Mouse (Mus musculus) neural tube, embryonic 15.5 days (tissue): Measurements from ENCODE around the gene Cpsf4l. TPM values are rescaled to one million over a fixed set of nuclear protein-coding genes. Genes with fewer than 3 reads are reported as not detected.

ENCODE experiments used
- ATAC-seq: fragments of 200-750 bp; cut with Nextera tagmentation; 2 replicates; pipeline ENCODE4 v1.8.0; 2017; ENCODE audit warnings: mild to moderate bottlenecking, moderate TSS enrichment, moderate library complexity; ENCODE audit not compliant: low FRiP score
- H3K27ac ChIP-seq: fragments of 300-500 bp; sonication (generic); replicated peaks from 2 replicates; pipeline ENCODE4 v1.5.1; 2015; ENCODE audit warnings: mild to moderate bottlenecking, inconsistent platforms
- H3K27me3 ChIP-seq: fragments of 300-500 bp; sonication (generic); replicated peaks from 2 replicates; pipeline ENCODE4 v1.6.1; 2015; ENCODE audit warnings: inconsistent platforms
- H3K36me3 ChIP-seq: fragments of 300-500 bp; sonication (generic); 2 replicates; pipeline ENCODE4 v1.6.1; 2015; ENCODE audit warnings: inconsistent platforms
- H3K4me1 ChIP-seq: fragments of 300-500 bp; sonication (generic); 2 replicates; pipeline ENCODE4 v1.6.1; 2015; ENCODE audit warnings: inconsistent platforms
- H3K4me2 ChIP-seq: fragments of 300-500 bp; sonication (generic); 2 replicates; pipeline ENCODE4 v1.6.1; 2015; ENCODE audit warnings: inconsistent platforms, mild to moderate bottlenecking, moderate library complexity
- H3K4me3 ChIP-seq: fragments of 300-500 bp; sonication (generic); replicated peaks from 2 replicates; pipeline ENCODE4 v1.5.1; 2015; ENCODE audit warnings: mild to moderate bottlenecking, inconsistent platforms
- H3K9ac ChIP-seq: fragments of 300-500 bp; sonication (generic); replicated peaks from 2 replicates; pipeline ENCODE4 v1.6.1; 2015; ENCODE audit warnings: mild to moderate bottlenecking, inconsistent platforms
- H3K9me3 ChIP-seq: fragments of 300-500 bp; sonication (generic); replicated peaks from 2 replicates; pipeline ENCODE4 v1.6.1; 2016; ENCODE audit warnings: inconsistent platforms
- WGBS: fragments of 180-500 bp; shearing (Covaris S2); methylation state at CpG from one replicate; pipeline ENCODE4 v1.1.7; 2015; ENCODE audit warnings: mixed read lengths; 5-methylcytosine and 5-hydroxymethylcytosine counted together
- polyA plus RNA-seq: library from polyadenylated mRNA; unstranded; fragments of >200 nt; fragmentation: Nextera tagmentation; extraction: Ambion mirVana; gene quantifications from 2 replicates; pipeline ENCODE4 v1.2.1, GENCODE M21; 2015

Cpsf4l gene
- polyA plus RNA-seq, 1 experiment from 2014 or later = 0.27 TPM

DNA sequence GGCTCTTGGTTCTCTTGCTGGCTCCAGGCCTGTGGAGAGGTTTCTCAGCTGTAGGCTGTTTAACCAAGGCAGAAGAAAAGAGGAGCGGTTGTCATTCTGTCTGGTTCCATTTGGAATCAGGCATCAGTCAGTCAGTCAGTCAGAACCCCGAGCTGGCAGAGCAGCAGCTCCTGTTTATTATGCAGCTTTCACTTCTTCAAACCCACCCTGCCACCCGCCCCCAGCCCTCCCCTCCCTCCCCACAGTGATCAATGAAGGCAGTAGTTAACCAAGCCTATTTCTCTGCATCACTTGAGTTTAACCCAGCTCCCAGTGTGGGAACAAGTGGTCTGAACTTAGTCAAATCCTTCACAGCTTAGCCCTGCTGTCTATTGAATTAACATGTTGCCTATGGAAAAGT lies 18.0 kb downstream of the Cpsf4l start:
- H3K4me2 ChIP-seq = no peak overlapping the region
- no peak overlapping the region for H3K4me3 ChIP-seq
- H3K27me3 ChIP-seq = no peaks in the 10 kb centered on the region
- H3K9me3 ChIP-seq = no peaks in the 10 kb centered on the region
- ATAC-seq = no peak
- H3K36me3 ChIP-seq = peaks cover 80% of the 10 kb centered on the region
- H3K4me1 ChIP-seq = peaks cover 3% of the 10 kb centered on the region
- no peak overlapping the region for H3K27ac ChIP-seq
- H3K9ac ChIP-seq = no peak overlapping the region
- 59% methylated on average over 3 of the region's 3 CpGs for WGBS

DNA sequence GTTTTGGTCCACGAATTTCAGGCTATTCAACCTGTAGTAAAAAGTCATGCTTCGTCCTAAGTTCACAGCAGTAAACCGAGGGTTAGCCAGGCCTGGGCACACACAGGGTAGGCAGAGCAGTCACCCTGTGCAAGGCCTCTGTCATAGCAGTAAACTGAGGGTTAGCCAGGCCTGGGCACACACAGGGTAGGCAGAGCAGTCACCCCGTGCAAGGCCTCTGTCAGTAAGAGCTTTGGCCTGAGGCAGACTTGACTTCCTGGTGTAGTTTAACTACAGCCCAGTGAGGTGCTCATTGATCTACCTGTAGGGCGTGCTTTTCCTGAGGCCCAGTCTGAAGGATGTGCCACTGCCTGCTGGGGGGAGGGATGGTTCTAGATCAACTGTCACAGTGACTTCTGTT lies 18.5 kb downstream of the Cpsf4l start:
- no peak for ATAC-seq
- WGBS = 92% methylated on average over 5 of the region's 5 CpGs
- H3K9ac ChIP-seq = no peak overlapping the region
- peaks cover 76% of the 10 kb centered on the region for H3K36me3 ChIP-seq
- peaks cover 8% of the 10 kb centered on the region for H3K4me1 ChIP-seq
- H3K4me3 ChIP-seq = no peak overlapping the region
- no peak overlapping the region for H3K27ac ChIP-seq
- H3K9me3 ChIP-seq = no peaks in the 10 kb centered on the region
- H3K4me2 ChIP-seq = no peak overlapping the region
- H3K27me3 ChIP-seq = no peaks in the 10 kb centered on the region

DNA sequence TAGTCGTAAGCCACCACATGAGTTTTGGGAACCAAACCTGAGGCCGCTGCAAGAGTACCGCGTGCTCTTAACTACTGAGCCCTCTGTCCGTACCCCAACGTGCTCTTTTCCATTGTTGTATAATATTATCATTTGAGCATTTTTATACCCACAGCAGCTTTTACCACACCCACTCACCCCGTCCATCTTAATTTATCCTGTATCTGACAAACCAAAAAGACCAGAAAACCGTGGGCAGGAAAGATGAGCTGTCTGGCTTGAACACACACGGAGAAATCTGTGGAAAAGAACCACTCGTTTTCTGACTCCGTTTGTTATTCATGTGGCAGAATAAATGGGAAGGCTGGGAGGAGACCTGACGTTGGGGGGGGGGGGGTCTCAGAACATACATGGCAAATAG lies 19.3 kb downstream of the Cpsf4l start:
- WGBS = 89% methylated on average over 12 of the region's 12 CpGs
- no peak for ATAC-seq

DNA sequence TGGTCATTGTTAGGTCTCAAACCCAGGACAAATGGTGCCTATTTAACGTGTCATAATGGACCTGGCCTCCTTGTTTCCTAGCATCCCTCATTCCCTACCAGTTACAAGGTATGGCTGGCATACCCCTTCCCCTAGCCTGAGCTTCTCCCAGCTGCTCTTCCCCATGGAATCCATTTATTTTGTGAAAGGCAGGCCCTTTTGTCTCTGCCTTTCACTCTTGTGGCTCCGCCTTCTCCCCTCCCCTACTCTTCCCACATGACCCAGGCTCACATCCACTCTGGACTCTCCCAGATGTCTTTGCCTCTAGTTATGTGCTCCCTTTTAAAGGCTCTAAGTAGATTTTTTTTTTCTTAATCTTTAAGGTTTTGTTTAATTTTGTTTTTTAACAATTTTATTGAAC lies 22.8 kb downstream of the Cpsf4l start:
- H3K9ac ChIP-seq = no peak overlapping the region
- 22% methylated on average over 2 of the region's 2 CpGs for WGBS
- no peaks in the 10 kb centered on the region for H3K27me3 ChIP-seq
- no peak for ATAC-seq
- H3K36me3 ChIP-seq = peaks cover 39% of the 10 kb centered on the region
- no peak overlapping the region for H3K4me3 ChIP-seq
- no peaks in the 10 kb centered on the region for H3K9me3 ChIP-seq
- H3K4me2 ChIP-seq = no peak overlapping the region
- H3K27ac ChIP-seq = no peak overlapping the region
- peaks cover 33% of the 10 kb centered on the region for H3K4me1 ChIP-seq

More for the DNA sequence above, 19.3 kb downstream of the Cpsf4l start:
- no peak overlapping the region for H3K9ac ChIP-seq
- no peaks in the 10 kb centered on the region for H3K9me3 ChIP-seq
- no peaks in the 10 kb centered on the region for H3K27me3 ChIP-seq
- H3K27ac ChIP-seq = no peak overlapping the region
- H3K36me3 ChIP-seq = peaks cover 70% of the 10 kb centered on the region
- no peak overlapping the region for H3K4me2 ChIP-seq
- H3K4me1 ChIP-seq = peaks cover 13% of the 10 kb centered on the region
- no peak overlapping the region for H3K4me3 ChIP-seq

DNA sequence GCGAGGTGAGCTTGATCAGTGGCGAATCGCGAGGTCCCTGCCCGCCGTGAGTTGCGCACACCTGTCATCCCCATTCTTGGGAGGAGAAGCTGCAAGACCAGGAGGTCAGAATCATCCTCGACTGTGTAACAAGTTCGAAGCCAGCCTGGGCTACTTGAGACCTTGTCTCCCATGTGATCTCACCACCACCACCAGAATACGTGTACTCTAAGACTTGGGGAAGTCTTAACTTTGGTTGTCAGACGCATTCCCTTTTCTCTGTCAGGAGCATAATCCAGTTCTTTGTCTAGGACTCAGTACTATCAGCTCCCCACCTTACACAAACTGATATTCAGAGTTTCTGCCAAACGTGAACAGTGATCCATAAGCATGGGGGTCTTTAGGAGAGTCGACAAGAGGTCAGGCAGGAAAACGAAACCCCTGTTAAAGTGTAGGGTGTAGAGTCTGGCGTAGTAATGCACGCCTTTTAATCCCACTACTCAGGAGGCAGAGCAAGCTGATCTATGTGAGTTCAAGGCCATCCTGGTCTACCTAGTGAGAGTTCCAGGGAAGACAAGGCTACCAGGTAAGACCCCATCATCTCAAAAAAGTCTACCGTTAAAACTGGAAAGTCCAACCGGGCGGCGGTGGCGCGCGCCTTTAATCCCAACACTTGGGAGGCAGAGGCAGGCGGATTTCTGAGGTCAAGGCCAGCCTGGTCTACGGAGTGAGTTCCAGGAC lies 24.9 kb downstream of the Cpsf4l start:
- H3K36me3 ChIP-seq = peaks cover 24% of the 10 kb centered on the region
- H3K4me2 ChIP-seq = peak overlapping the region; percentile 90
- H3K27me3 ChIP-seq = no peaks in the 10 kb centered on the region
- H3K27ac ChIP-seq = peak overlapping the region; percentile 93
- peak overlapping the region; percentile 73 for H3K9ac ChIP-seq
- ATAC-seq = no peak
- WGBS = 44% methylated on average over 25 of the region's 25 CpGs
- peaks cover 47% of the 10 kb centered on the region for H3K4me1 ChIP-seq
- H3K4me3 ChIP-seq = peak overlapping the region; percentile 91
- H3K9me3 ChIP-seq = no peaks in the 10 kb centered on the region

DNA sequence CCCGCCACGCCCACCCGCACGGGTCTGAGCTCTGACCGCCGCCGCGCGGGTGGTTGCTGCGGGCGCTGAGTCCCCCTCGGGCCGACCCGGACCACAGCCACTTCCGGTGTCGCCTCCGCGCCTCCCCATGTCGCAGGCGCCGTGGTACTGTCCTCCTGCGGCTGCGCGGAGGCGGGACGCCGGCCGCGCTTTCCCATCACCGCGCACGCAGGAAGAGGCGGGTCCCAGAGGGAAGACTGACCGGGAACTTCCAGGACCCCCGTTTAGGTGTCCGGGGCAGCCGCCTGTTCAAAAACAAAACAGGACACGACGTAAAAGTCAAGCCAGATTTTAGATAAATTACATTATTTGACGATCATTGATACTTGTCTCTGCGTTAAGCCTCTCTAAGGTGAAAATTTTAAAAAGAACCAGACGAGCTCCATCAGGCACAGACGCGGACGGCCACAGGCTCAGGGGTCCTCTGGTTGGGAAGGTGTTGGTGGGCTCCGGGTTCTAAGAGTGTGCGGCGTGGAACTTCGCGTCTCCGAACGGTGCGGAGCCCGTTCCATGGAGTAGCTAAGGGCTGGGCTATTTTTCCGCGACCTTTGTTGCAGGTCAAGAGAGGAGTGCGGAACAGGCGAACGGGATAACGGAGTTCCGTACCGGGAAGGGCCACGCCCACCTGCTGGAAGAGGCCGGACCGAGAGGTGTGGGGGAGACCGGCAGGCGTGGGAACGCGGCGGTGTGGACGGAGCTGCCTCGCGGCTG lies 25.7 kb downstream of the Cpsf4l start, which contains the start of the genes Fam104a and D11Wsu47e:
Fam104a (minus strand) TSS at position 199 of the 750 bp plus-strand sequence.
D11Wsu47e (plus strand) TSS at position 456 of the 750 bp plus-strand sequence.
- H3K27ac ChIP-seq = peak within 1 kb of the TSS; percentile 93
- H3K4me2 ChIP-seq = peak within 1 kb of the TSS; percentile 90
- ATAC-seq = peak; percentile 96
- H3K9ac ChIP-seq = peak within 1 kb of the TSS; percentile 89
- peak within 1 kb of the TSS; percentile 91 for H3K4me3 ChIP-seq
- 1% methylated on average over 62 of the region's 73 CpGs for WGBS
- H3K4me1 ChIP-seq = peaks cover 49% of the 10 kb centered on the region
- no peaks in the 10 kb centered on the region for H3K9me3 ChIP-seq
- no peaks in the 10 kb centered on the region for H3K27me3 ChIP-seq
- peaks cover 17% of the 10 kb centered on the region for H3K36me3 ChIP-seq

DNA sequence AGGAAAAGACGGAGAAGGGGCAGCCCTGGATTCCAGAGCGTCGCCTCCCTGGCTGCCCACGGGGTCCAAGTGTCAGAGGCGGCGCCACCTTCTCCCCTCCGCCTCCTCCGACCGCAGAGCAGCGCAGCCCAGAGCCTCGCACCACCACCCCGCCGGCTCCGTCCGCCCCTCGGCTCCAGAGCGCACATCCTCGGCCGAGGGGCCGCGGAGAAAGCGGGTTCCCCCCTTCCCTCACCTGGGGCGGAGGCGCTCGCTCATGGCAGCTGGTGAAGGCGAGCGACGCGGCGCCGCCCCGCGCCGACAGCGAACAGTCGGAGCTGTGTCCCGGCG lies 26.2 kb downstream of the Cpsf4l start:
- H3K36me3 ChIP-seq = peaks cover 11% of the 10 kb centered on the region
- peak overlapping the region; percentile 93 for H3K27ac ChIP-seq
- H3K9me3 ChIP-seq = no peaks in the 10 kb centered on the region
- peaks cover 52% of the 10 kb centered on the region for H3K4me1 ChIP-seq
- WGBS = under 1% methylated on average over 32 of the region's 38 CpGs
- no peaks in the 10 kb centered on the region for H3K27me3 ChIP-seq
- peak overlapping the region; percentile 91 for H3K4me3 ChIP-seq
- peak; percentile 62; the same call in 1 of the 2 replicates for ATAC-seq
- peak overlapping the region; percentile 89 for H3K9ac ChIP-seq
- peak overlapping the region; percentile 90 for H3K4me2 ChIP-seq

DNA sequence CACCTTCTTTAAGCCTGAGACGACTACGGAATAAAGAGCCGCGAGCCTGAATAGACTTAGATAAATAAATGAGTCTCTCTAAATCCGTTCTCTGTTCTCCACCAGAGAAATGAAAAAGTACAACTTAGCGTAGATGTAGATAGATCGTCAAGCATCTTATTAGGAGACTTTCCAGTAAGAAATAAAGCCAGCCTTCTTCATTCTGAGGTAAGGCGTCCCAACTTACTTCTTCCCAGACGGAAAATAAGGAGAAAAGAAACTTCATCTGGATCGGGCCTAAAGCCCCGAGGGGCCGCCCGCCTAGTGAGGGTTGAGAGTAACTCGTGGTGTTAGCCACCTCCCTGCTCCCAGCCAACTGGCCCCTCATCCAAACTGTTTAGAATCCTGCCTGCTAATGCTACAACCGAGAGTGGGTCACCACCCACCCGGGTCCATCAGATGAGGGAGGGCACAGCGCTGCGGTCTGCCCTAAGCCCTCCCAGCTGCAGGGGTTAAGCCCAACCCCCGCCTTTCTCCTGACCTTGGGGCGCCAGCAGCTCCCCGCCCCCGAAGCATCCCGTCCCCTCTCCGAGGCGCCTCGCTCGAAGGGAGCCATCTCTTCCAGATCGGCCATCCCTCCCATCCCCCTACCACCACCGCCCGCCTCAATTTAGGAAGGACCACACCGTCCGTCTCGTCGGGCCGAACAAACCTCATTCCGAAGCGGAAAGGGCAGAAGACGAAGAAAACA lies 26.8 kb downstream of the Cpsf4l start:
- WGBS = 3% methylated on average over 37 of the region's 38 CpGs
- Histone ChIP-seq H3K4me3 (peak overlapping the region; percentile 91), H3K9ac (peak overlapping the region; percentile 89), H3K36me3 (peaks cover 6% of the 10 kb centered on the region), H3K4me1 (peaks cover 57% of the 10 kb centered on the region), H3K27me3 (no peaks in the 10 kb centered on the region), H3K9me3 (no peaks in the 10 kb centered on the region), H3K27ac (peak overlapping the region; percentile 93), H3K4me2 (peak overlapping the region; percentile 90)
- peak; percentile 14 for ATAC-seq

DNA sequence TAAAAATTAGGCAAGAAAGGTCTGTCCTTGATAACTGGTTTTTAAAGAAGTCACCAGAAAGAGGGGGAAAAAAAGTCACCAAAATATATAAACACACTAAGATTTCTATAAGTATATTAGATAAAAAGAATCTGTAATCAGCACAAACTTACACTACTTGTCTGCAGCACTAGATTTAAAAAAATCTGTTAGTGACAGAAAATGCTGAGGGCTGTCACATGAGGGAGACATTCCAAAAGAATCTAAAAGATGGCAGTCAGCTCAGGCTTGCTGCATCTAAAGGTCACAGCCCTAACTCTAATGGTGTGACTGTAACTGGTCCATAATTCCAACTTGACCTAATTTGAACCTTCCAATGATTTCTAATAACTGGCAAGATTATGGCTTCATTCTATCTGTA lies 27.8 kb downstream of the Cpsf4l start:
- Histone ChIP-seq H3K9me3 (no peaks in the 10 kb centered on the region), H3K4me2 (peak overlapping the region; percentile 90), H3K36me3 (peaks cover 2% of the 10 kb centered on the region), H3K4me1 (peaks cover 59% of the 10 kb centered on the region), H3K9ac (no peak overlapping the region), H3K4me3 (no peak overlapping the region), H3K27me3 (no peaks in the 10 kb centered on the region), H3K27ac (no peak overlapping the region)
- no peak for ATAC-seq

DNA sequence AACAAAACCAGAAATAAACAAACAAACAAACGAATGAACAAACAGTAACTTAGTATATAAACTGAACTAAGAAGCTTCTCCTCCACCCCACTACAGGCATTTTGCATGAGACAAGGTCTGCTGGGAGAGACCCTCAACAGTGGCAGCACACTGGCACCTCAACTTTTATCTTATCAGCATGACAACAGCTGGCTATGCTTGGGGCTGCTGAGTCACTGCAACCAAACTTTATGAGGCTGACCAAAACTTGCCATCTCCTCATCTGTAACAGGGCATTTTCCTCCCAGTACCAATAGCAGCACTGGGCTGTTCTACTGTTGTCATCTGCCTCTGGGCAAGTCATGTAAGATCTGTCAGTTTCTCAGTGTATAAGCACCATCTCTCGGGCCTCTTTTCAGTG lies 28.9 kb downstream of the Cpsf4l start:
- no peak for ATAC-seq
- Histone ChIP-seq H3K9ac (no peak overlapping the region), H3K4me1 (peaks cover 52% of the 10 kb centered on the region), H3K27me3 (no peaks in the 10 kb centered on the region), H3K4me3 (no peak overlapping the region), H3K4me2 (no peak overlapping the region), H3K36me3 (peaks cover 11% of the 10 kb centered on the region), H3K27ac (no peak overlapping the region), H3K9me3 (no peaks in the 10 kb centered on the region)
- 90% methylated on average over 2 of the region's 2 CpGs for WGBS

DNA sequence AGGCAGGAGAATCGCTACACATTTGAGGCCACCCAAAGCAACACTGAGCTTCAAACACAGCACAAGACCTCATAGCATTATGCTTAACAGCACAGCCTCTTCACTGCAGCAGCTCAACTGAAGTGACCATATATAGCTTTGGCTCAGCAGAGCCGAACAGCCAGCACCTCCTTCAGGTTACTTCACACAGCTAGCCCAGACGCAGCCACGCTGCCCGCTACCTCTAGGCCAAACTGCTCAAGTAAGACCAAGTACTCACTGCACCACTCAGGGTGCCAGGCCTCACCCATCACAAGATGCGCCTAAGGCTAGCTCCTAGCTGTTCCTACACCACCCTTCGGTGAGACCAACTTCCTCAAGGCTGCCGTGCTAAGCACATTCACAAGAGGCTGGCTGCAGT lies 31.4 kb downstream of the Cpsf4l start:
- no peak overlapping the region for H3K9ac ChIP-seq
- H3K9me3 ChIP-seq = no peaks in the 10 kb centered on the region
- 93% methylated on average over 8 of the region's 8 CpGs for WGBS

More for the DNA sequence above, 31.4 kb downstream of the Cpsf4l start:
- no peak overlapping the region for H3K4me3 ChIP-seq
- H3K27ac ChIP-seq = no peak overlapping the region
- H3K4me2 ChIP-seq = no peak overlapping the region
- no peak for ATAC-seq
- peaks cover 22% of the 10 kb centered on the region for H3K36me3 ChIP-seq
- H3K4me1 ChIP-seq = peaks cover 40% of the 10 kb centered on the region
- H3K27me3 ChIP-seq = no peaks in the 10 kb centered on the region
